Mouse (Mus musculus): ENCODE measurements at regions not wholly inside any gene's neighbourhood (a gene's known extent, or its start where the extent isn't known, plus 50 kb on each side); places are given as distances from the start of the nearest gene placed in this dataset.

DNA sequence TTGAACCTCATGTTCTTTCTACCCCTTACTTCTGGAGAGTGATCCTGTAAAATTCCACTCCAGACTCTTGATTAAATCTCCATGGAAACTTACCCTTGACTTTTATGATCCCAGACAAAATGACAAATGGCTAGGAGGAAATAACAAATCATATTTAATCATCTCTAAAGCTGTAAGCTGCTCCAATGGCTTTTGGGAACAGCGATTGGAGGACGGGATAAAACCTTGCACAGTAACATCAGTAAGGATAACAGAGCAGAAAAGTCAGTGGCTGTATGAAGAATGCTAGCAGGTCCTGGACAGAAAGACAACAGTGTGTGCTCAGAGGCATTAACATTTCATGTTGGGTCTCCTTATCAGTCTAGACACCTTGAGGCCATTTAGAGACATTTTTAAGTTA is 59.8 kb upstream of the A1bg start:
- no peak for ATAC-seq (replicated peaks; ENCODE audit: low FRiP score, low TSS enrichment, poor library complexity, severe bottlenecking)
